Mouse (Mus musculus): ENCODE data around the gene Dscam.

Dscam gene

GRCm38 (mm10) chr16:97103046-97103445, 67.5 kb downstream of the Dscam start:
- DNase-seq (ENCODE audit: low spot score) = no peak

GRCm38 (mm10) chr16:97100091-97100490, 70.5 kb downstream of the Dscam start:
- peak; percentile 71 for DNase-seq (ENCODE audit: low spot score)

GRCm38 (mm10) chr16:97098508-97098907, 72.0 kb downstream of the Dscam start:
- peak; percentile 14 for DNase-seq (ENCODE audit: low spot score)

GRCm38 (mm10) chr16:97096709-97097108, 73.8 kb downstream of the Dscam start:
- peak; percentile 91 for DNase-seq (ENCODE audit: low spot score)

GRCm38 (mm10) chr16:97095496-97095895, 75.1 kb downstream of the Dscam start:
- DNase-seq (ENCODE audit: low spot score) = no peak

GRCm38 (mm10) chr16:97089339-97089738, 81.2 kb downstream of the Dscam start:
- DNase-seq (ENCODE audit: low spot score) = no peak

- no peak for DNase-seq (ENCODE audit: low spot score)
Observed at GRCm38 (mm10) chr16:97083694-97084093, 86.9 kb downstream of the Dscam start.

GRCm38 (mm10) chr16:97075920-97076572, 94.5 kb downstream of the Dscam start:
- DNase-seq (ENCODE audit: low spot score) = peak; percentile 32

- DNase-seq (ENCODE audit: low spot score) = peak; percentile 67
Observed at GRCm38 (mm10) chr16:97075137-97075902, 95.2 kb downstream of the Dscam start.

- DNase-seq (ENCODE audit: low spot score) = no peak
Observed at GRCm38 (mm10) chr16:97073847-97074246, 96.7 kb downstream of the Dscam start.

GRCm38 (mm10) chr16:97072624-97073023, 97.9 kb downstream of the Dscam start:
- no peak for DNase-seq (ENCODE audit: low spot score)

GRCm38 (mm10) chr16:97066856-97067255, 103.7 kb downstream of the Dscam start:
- DNase-seq (ENCODE audit: low spot score) = no peak

GRCm38 (mm10) chr16:97062207-97062606, 108.3 kb downstream of the Dscam start:
- no peak for DNase-seq (ENCODE audit: low spot score)

GRCm38 (mm10) chr16:97061390-97061789, 109.2 kb downstream of the Dscam start:
- DNase-seq (ENCODE audit: low spot score) = no peak

GRCm38 (mm10) chr16:97060736-97061135, 109.8 kb downstream of the Dscam start:
- no peak for DNase-seq (ENCODE audit: low spot score)

GRCm38 (mm10) chr16:97060276-97060675, 110.3 kb downstream of the Dscam start:
- no peak for DNase-seq (ENCODE audit: low spot score)

- no peak for DNase-seq (ENCODE audit: low spot score)
Observed at GRCm38 (mm10) chr16:97035271-97035670, 135.3 kb downstream of the Dscam start.

GRCm38 (mm10) chr16:97033540-97034058, 137.0 kb downstream of the Dscam start:
- no peak for DNase-seq (ENCODE audit: low spot score)

GRCm38 (mm10) chr16:97027701-97028100, 142.9 kb downstream of the Dscam start:
- no peak for DNase-seq (ENCODE audit: low spot score)

- no peak for DNase-seq (ENCODE audit: low spot score)
Observed at GRCm38 (mm10) chr16:97026803-97027202, 143.7 kb downstream of the Dscam start.

GRCm38 (mm10) chr16:97024406-97024805, 146.1 kb downstream of the Dscam start:
- DNase-seq (ENCODE audit: low spot score) = no peak

GRCm38 (mm10) chr16:97021496-97021895, 149.1 kb downstream of the Dscam start:
- no peak for DNase-seq (ENCODE audit: low spot score)

- DNase-seq (ENCODE audit: low spot score) = no peak
Observed at GRCm38 (mm10) chr16:97018304-97018703, 152.2 kb downstream of the Dscam start.

All from MN1 (cell line).